Mouse (Mus musculus): ENCODE measurements around the gene Galm. TPM values are rescaled to one million over a fixed set of nuclear protein-coding genes. Genes with fewer than 3 reads are reported as not detected.

The Galm gene
- total RNA-seq, 2 experiments from 2014 or later: 2.3 to 4.2 TPM

GRCm38 (mm10) chr17:80124985-80125750, 2.1 kb upstream of the Galm start:
- ATAC-seq (replicated peaks; ENCODE audit: low FRiP score, low TSS enrichment, poor library complexity, severe bottlenecking): no peak

- no peak for ATAC-seq (replicated peaks; ENCODE audit: low FRiP score, low TSS enrichment, poor library complexity, severe bottlenecking)
Observed at GRCm38 (mm10) chr17:80126166-80126565, 1.1 kb upstream of the Galm start.

- no peak for ATAC-seq (replicated peaks; ENCODE audit: low FRiP score, low TSS enrichment, poor library complexity, severe bottlenecking)
Observed at GRCm38 (mm10) chr17:80128476-80128990, 1.3 kb downstream of the Galm start.

- no peak for ATAC-seq (replicated peaks; ENCODE audit: low FRiP score, low TSS enrichment, poor library complexity, severe bottlenecking)
Observed at GRCm38 (mm10) chr17:80129387-80129786, 2.1 kb downstream of the Galm start.

GRCm38 (mm10) chr17:80130718-80131430, 3.6 kb downstream of the Galm start:
- ATAC-seq (replicated peaks; ENCODE audit: low FRiP score, low TSS enrichment, poor library complexity, severe bottlenecking): no peak

GRCm38 (mm10) chr17:80131431-80131766, 4.1 kb downstream of the Galm start:
- no peak for ATAC-seq (replicated peaks; ENCODE audit: low FRiP score, low TSS enrichment, poor library complexity, severe bottlenecking)

GRCm38 (mm10) chr17:80131838-80132237, 4.6 kb downstream of the Galm start:
- no peak for ATAC-seq (replicated peaks; ENCODE audit: low FRiP score, low TSS enrichment, poor library complexity, severe bottlenecking)

GRCm38 (mm10) chr17:80132502-80132901, 5.2 kb downstream of the Galm start:
- ATAC-seq (replicated peaks; ENCODE audit: low FRiP score, low TSS enrichment, poor library complexity, severe bottlenecking): peak; percentile 61

GRCm38 (mm10) chr17:80138434-80139162, 11.3 kb downstream of the Galm start:
- 0 out of 2 replicates have a peak, but pooled peaks have one; percentile 27 for ATAC-seq (replicated peaks; ENCODE audit: low FRiP score, low TSS enrichment, poor library complexity, severe bottlenecking)

- ATAC-seq (replicated peaks; ENCODE audit: low FRiP score, low TSS enrichment, poor library complexity, severe bottlenecking): no peak
Observed at GRCm38 (mm10) chr17:80139753-80140444, 12.6 kb downstream of the Galm start.

- ATAC-seq (replicated peaks; ENCODE audit: low FRiP score, low TSS enrichment, poor library complexity, severe bottlenecking): peak; percentile 54; the same call in 1 of the 2 replicates
Observed at GRCm38 (mm10) chr17:80143478-80144232, 16.4 kb downstream of the Galm start.

- no peak for ATAC-seq (replicated peaks; ENCODE audit: low FRiP score, low TSS enrichment, poor library complexity, severe bottlenecking)
Observed at GRCm38 (mm10) chr17:80145210-80145609, 17.9 kb downstream of the Galm start.

GRCm38 (mm10) chr17:80145771-80146170, 18.5 kb downstream of the Galm start:
- no peak for ATAC-seq (replicated peaks; ENCODE audit: low FRiP score, low TSS enrichment, poor library complexity, severe bottlenecking)

- no peak for ATAC-seq (replicated peaks; ENCODE audit: low FRiP score, low TSS enrichment, poor library complexity, severe bottlenecking)
Observed at GRCm38 (mm10) chr17:80148053-80148994, 21.1 kb downstream of the Galm start.

GRCm38 (mm10) chr17:80148995-80149388, 21.7 kb downstream of the Galm start:
- ATAC-seq (replicated peaks; ENCODE audit: low FRiP score, low TSS enrichment, poor library complexity, severe bottlenecking): no peak

GRCm38 (mm10) chr17:80151353-80151752, 24.1 kb downstream of the Galm start:
- no peak for ATAC-seq (replicated peaks; ENCODE audit: low FRiP score, low TSS enrichment, poor library complexity, severe bottlenecking)

- peak; percentile 85 for ATAC-seq (replicated peaks; ENCODE audit: low FRiP score, low TSS enrichment, poor library complexity, severe bottlenecking)
Observed at GRCm38 (mm10) chr17:80152767-80153630, 25.7 kb downstream of the Galm start.
